Mouse (Mus musculus): ENCODE results near the gene Prkcd. TPM values are rescaled to one million over a fixed set of nuclear protein-coding genes. Genes with fewer than 3 reads are reported as not detected.
"Not testable (repeated sequence)": the region's sequence is repeated elsewhere in the genome, so short reads cannot be mapped to it uniquely, and the experiment has no call there.

The Prkcd gene
- total RNA-seq, 2 experiments from 2014 or later: 14.3 to 15.7 TPM

GRCm38 (mm10) chr14:30579882-30580281, 46.1 kb downstream of the Prkcd start:
- DNase-seq: no peak
- intact Hi-C loops (cut with DNase I): no loop called here

- no peak for DNase-seq
- intact Hi-C loops (cut with DNase I): no loop called here
Measured at GRCm38 (mm10) chr14:30579180-30579579, 46.8 kb downstream of the Prkcd start.

- intact Hi-C loops (cut with DNase I); DNase-seq: not testable (repeated sequence)
Measured at GRCm38 (mm10) chr14:30577303-30578062, 48.5 kb downstream of the Prkcd start.

- DNase-seq: no peak
- intact Hi-C loops (cut with DNase I): no loop called here
Measured at GRCm38 (mm10) chr14:30576260-30576659, 49.8 kb downstream of the Prkcd start.

- intact Hi-C loops (cut with DNase I): loop anchor here (2.0 kb wide), 1 partner anchor 27 kb away; the partner anchor contains the start of gene Tkt
- DNase-seq: no peak
Measured at GRCm38 (mm10) chr14:30575791-30576190, 50.2 kb downstream of the Prkcd start.

GRCm38 (mm10) chr14:30573983-30574584, 51.9 kb downstream of the Prkcd start:
- intact Hi-C loops (cut with DNase I): loop anchor here (2.0 to 5.0 kb wide), 3 partner anchors 25 to 437 kb away; partner anchors contain the start of gene Tkt

GRCm38 (mm10) chr14:30573235-30573634, 52.8 kb downstream of the Prkcd start:
- intact Hi-C loops (cut with DNase I): loop anchor here (5.0 kb wide), 2 partner anchors 86 to 436 kb away; no protein-coding TSS in a partner anchor
- DNase-seq: no peak

More at GRCm38 (mm10) chr14:30573983-30574584, 51.9 kb downstream of the Prkcd start:
- peak; percentile 78 to 88 for DNase-seq

GRCm38 (mm10) chr14:30572253-30572652, 53.8 kb downstream of the Prkcd start:
- intact Hi-C loops (cut with DNase I): loop anchor here (5.0 kb wide), 2 partner anchors 85 to 435 kb away; no protein-coding TSS in a partner anchor

GRCm38 (mm10) chr14:30570303-30570702, 55.7 kb downstream of the Prkcd start:
- intact Hi-C loops (cut with DNase I): loop anchor here (5.0 kb wide), 2 partner anchors 83 to 433 kb away; no protein-coding TSS in a partner anchor
- no peak for DNase-seq

More at GRCm38 (mm10) chr14:30572253-30572652, 53.8 kb downstream of the Prkcd start:
- peak in 1 of 2 experiments; percentile 53 for DNase-seq

GRCm38 (mm10) chr14:30568016-30568415, 58.0 kb downstream of the Prkcd start:
- intact Hi-C loops (cut with DNase I): no loop called here
- no peak for DNase-seq

- intact Hi-C loops (cut with DNase I): no loop called here
- no peak for DNase-seq
Measured at GRCm38 (mm10) chr14:30566317-30566716, 59.7 kb downstream of the Prkcd start.

GRCm38 (mm10) chr14:30564451-30564850, 61.6 kb downstream of the Prkcd start:
- DNase-seq: peak; percentile 64 to 82
- intact Hi-C loops (cut with DNase I): no loop called here

- no peak for DNase-seq
- intact Hi-C loops (cut with DNase I): no loop called here
Measured at GRCm38 (mm10) chr14:30562343-30562742, 63.7 kb downstream of the Prkcd start.

- DNase-seq: peak; percentile 51 to 63
Measured at GRCm38 (mm10) chr14:30561470-30562187, 64.4 kb downstream of the Prkcd start.

GRCm38 (mm10) chr14:30560803-30561389, 65.1 kb downstream of the Prkcd start:
- intact Hi-C loops (cut with DNase I): no loop called here
- no peak for DNase-seq

More at GRCm38 (mm10) chr14:30561470-30562187, 64.4 kb downstream of the Prkcd start:
- intact Hi-C loops (cut with DNase I): no loop called here

- no peak for DNase-seq
- intact Hi-C loops (cut with DNase I): no loop called here
Measured at GRCm38 (mm10) chr14:30559321-30559850, 66.6 kb downstream of the Prkcd start.

GRCm38 (mm10) chr14:30557730-30558129, 68.3 kb downstream of the Prkcd start:
- DNase-seq: no peak
- intact Hi-C loops (cut with DNase I): no loop called here

- intact Hi-C loops (cut with DNase I): no loop called here
- DNase-seq: no peak
Measured at GRCm38 (mm10) chr14:30556651-30557050, 69.4 kb downstream of the Prkcd start.

- DNase-seq: no peak
Measured at GRCm38 (mm10) chr14:30553185-30553584, 72.8 kb downstream of the Prkcd start.

GRCm38 (mm10) chr14:30551981-30552380, 74.0 kb downstream of the Prkcd start:
- intact Hi-C loops (cut with DNase I): no loop called here
- DNase-seq: no peak

More at GRCm38 (mm10) chr14:30553185-30553584, 72.8 kb downstream of the Prkcd start:
- intact Hi-C loops (cut with DNase I): no loop called here

Data from heart, postnatal 14 days (tissue).